Mouse (Mus musculus): ENCODE measurements at regions not wholly inside any gene's neighbourhood (a gene's known extent, or its start where the extent isn't known, plus 50 kb on each side); places are given as distances from the start of the nearest gene placed in this dataset.

DNA sequence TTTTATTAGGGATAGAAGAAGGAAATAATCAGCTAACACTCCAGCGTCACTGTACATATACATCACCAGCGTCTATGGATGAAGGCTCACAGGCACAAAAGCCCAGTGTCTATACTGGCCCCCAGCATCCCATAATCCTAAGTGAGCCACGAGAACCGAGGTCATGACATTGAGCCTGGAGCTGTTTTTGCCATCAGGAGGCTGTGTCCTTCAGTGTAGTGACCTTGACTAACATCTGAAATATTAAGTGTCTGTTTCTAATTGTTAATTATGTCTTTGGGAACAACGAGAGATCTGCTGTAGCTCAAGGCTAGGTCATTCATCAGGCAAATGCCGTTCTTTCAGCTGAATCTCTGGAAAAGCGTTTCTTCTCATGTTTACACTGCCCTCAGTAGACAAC is 68.5 kb upstream of the Robo1 start:
- no peak for ATAC-seq (ENCODE audit: insufficient number of reproducible peaks, low FRiP score, low TSS enrichment, low read depth)
- H3K9ac ChIP-seq: no peak overlapping the region
- H3K27me3 ChIP-seq: no peaks in the 10 kb centered on the region
- H3K36me3 ChIP-seq: no peaks in the 10 kb centered on the region
- H3K4me1 ChIP-seq: no peaks in the 10 kb centered on the region
- no peaks in the 10 kb centered on the region for H3K9me3 ChIP-seq (replicated peaks)
- 44% methylated on average over 7 of the region's 7 CpGs for WGBS
- no peak overlapping the region for H3K4me2 ChIP-seq (replicated peaks)
- no peak overlapping the region for H3K27ac ChIP-seq (replicated peaks)
- no peak overlapping the region for H3K4me3 ChIP-seq (replicated peaks)

DNA sequence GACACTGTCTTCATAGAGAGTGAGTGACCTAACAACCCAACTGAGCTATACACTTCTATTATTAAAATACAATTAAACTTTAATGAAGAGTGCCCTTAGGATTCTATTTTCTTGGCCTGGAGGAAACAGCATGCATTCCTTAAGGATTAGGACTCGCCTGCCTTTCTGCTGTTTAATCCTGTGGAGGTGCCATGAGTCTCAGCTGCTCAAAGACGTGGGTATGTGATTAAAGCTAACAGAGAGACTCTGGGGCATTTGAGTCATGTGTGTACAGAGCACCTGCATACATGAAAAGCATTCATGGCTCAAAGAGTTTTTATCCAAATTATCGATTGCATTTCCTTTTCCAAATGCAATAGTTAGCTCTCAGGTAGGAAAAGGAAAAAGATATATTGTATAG is 51.7 kb upstream of the Robo1 start:
- Histone ChIP-seq H3K9ac (no peak overlapping the region), H3K9me3 (replicated peaks) (no peaks in the 10 kb centered on the region), H3K27me3 (no peaks in the 10 kb centered on the region), H3K4me2 (replicated peaks) (no peak overlapping the region), H3K4me3 (replicated peaks) (no peak overlapping the region), H3K4me1 (no peaks in the 10 kb centered on the region), H3K27ac (replicated peaks) (no peak overlapping the region), H3K36me3 (no peaks in the 10 kb centered on the region)
- no peak for ATAC-seq (ENCODE audit: insufficient number of reproducible peaks, low FRiP score, low TSS enrichment, low read depth)
- WGBS: 35% methylated on average over 3 of the region's 3 CpGs

Measured in embryonic facial prominence, embryonic 15.5 days (tissue).